Mouse (Mus musculus): ENCODE results near the gene Naa16.

DNA sequence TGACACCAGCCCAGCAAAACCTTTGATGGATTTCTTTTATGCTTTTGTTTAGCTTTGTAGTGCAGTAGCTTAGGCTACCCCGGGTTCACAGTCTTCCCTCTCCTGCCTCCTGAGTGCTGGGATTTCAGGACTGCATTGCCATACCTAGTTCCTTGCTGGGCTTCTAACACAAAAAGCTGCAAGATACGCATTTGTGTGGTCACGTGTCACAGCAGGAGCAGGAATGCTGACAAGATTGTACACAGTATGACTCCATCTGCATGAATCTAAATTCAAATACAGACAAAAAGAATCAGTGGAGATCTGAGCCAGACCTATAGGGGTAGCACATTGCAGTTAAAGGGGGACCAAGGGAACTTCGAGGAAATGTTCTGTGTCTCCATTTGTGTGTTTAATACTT lies 82.2 kb downstream of the Naa16 start:
- no peak for TF ChIP-seq CTCF (IDR thresholded peaks at IDR 0.05; ENCODE audit: low read depth, low read length)
- TF ChIP-seq POLR2A (IDR thresholded peaks at IDR 0.05; ENCODE audit: borderline replicate concordance, low read depth, low read length), result no peak

Data from bone marrow macrophage, adult 2 months (primary cell).